Mouse (Mus musculus) midbrain, embryonic 11.5 days (tissue): ENCODE data around the gene Abcf2. TPM values are rescaled to one million over a fixed set of nuclear protein-coding genes. Genes with fewer than 3 reads are reported as not detected.

Experiments used
- ATAC-seq: fragments of 200-750 bp; cut with Nextera tagmentation; 2 replicates; pipeline ENCODE4 v1.8.0; 2017; ENCODE audit warnings: moderate TSS enrichment, moderate library complexity; ENCODE audit not compliant: low FRiP score
- DNase-seq: peaks from one replicate; pipeline ENCODE4 v3.0.0; 2015; ENCODE audit warnings: low spot score; ENCODE audit errors: missing footprints
- H3K27ac ChIP-seq: fragments of 300-500 bp; sonication (generic); 2 replicates; pipeline ENCODE4 v1.5.1; 2014; ENCODE audit warnings: low read depth, low read length
- H3K27me3 ChIP-seq: fragments of 300-500 bp; sonication (generic); 2 replicates; pipeline ENCODE4 v1.6.1; 2014; ENCODE audit warnings: mild to moderate bottlenecking, low read length, moderate library complexity, mixed read lengths; ENCODE audit not compliant: control insufficient read depth, insufficient read depth
- H3K36me3 ChIP-seq: fragments of 300-500 bp; sonication (generic); 2 replicates; pipeline ENCODE4 v1.6.1; 2014; ENCODE audit warnings: mild to moderate bottlenecking, low read length, moderate library complexity, mixed read lengths; ENCODE audit not compliant: control insufficient read depth, insufficient read depth
- H3K4me1 ChIP-seq: fragments of 300-500 bp; sonication (generic); 2 replicates; pipeline ENCODE4 v1.6.1; 2014; ENCODE audit warnings: low read length; ENCODE audit not compliant: control insufficient read depth, insufficient read depth
- H3K4me2 ChIP-seq: fragments of 300-500 bp; sonication (generic); 2 replicates; pipeline ENCODE4 v1.6.1; 2014; ENCODE audit warnings: mild to moderate bottlenecking, moderate library complexity
- H3K4me3 ChIP-seq: fragments of 300-500 bp; sonication (generic); 2 replicates; pipeline ENCODE4 v1.5.1; 2014; ENCODE audit warnings: low read depth, low read length
- H3K9ac ChIP-seq: fragments of 300-500 bp; sonication (generic); 2 replicates; pipeline ENCODE4 v1.6.1; 2014; ENCODE audit warnings: low read length
- H3K9me3 ChIP-seq: fragments of 300-500 bp; sonication (generic); 2 replicates; pipeline ENCODE4 v1.6.1; 2016; ENCODE audit warnings: low read length; ENCODE audit not compliant: control insufficient read depth
- WGBS: fragments of 180-500 bp; shearing (Covaris S2); extraction: QIAGEN DNeasy Blood & Tissue Kit; methylation state at CpG from one replicate; pipeline ENCODE4 v1.1.7; 2014; 5-methylcytosine and 5-hydroxymethylcytosine counted together
- polyA plus RNA-seq: library from polyadenylated mRNA; unstranded; fragments of >200 nt; fragmentation: Nextera tagmentation; extraction: Ambion mirVana; gene quantifications from 2 replicates; pipeline ENCODE4 v1.2.1, GENCODE M21; 2014

The Abcf2 gene
- polyA plus RNA-seq, result 143 and 147 TPM in 2 replicates

- ATAC-seq (peak; percentile 98), DNase-seq (peak; percentile 100)
- under 1% methylated on average over 48 of the region's 48 CpGs for WGBS
- no peaks in the 10 kb centered on the region for H3K9me3 ChIP-seq
- H3K27me3 ChIP-seq, result no peaks in the 10 kb centered on the region
- H3K4me2 ChIP-seq, result peak within 1 kb of the TSS; percentile 74
- peak within 1 kb of the TSS; percentile 67 for H3K27ac ChIP-seq
- H3K4me1 ChIP-seq, result peaks cover 10% of the 10 kb centered on the region
- H3K9ac ChIP-seq, result peak within 1 kb of the TSS; percentile 85
- peak within 1 kb of the TSS; percentile 84 for H3K4me3 ChIP-seq
- peaks cover 18% of the 10 kb centered on the region; the same call in 1 of the 2 replicates for H3K36me3 ChIP-seq
Observed at GRCm38 (mm10) chr5:24577183-24577929, at the start of gene Abcf2. TSS of gene Abcf2 (minus strand) at chr5:24577467.

GRCm38 (mm10) chr5:24624822-24625120 lies 47.5 kb upstream of the Abcf2 start:
- 35% methylated on average over 4 of the region's 4 CpGs for WGBS
- no peak overlapping the region for H3K27ac ChIP-seq
- H3K4me3 ChIP-seq, result no peak overlapping the region
- ATAC-seq (no peak), DNase-seq (peak; percentile 90)
- H3K4me1 ChIP-seq, result peaks cover 10% of the 10 kb centered on the region
- peaks cover 2% of the 10 kb centered on the region for H3K27me3 ChIP-seq
- H3K9me3 ChIP-seq, result no peaks in the 10 kb centered on the region
- H3K36me3 ChIP-seq, result no peaks in the 10 kb centered on the region
- H3K9ac ChIP-seq, result peak overlapping the region; percentile 50
- peak overlapping the region; percentile 62 for H3K4me2 ChIP-seq

- H3K4me2 ChIP-seq, result peak within 1 kb of the TSS; percentile 62
- H3K36me3 ChIP-seq, result no peaks in the 10 kb centered on the region
- peak within 1 kb of the TSS; percentile 50 for H3K9ac ChIP-seq
- H3K27ac ChIP-seq, result no peak within 1 kb of the TSS
- peak within 1 kb of the TSS; percentile 33 for H3K4me3 ChIP-seq
- peaks cover 2% of the 10 kb centered on the region for H3K27me3 ChIP-seq
- peak; percentile 94 for DNase-seq
- no peaks in the 10 kb centered on the region for H3K9me3 ChIP-seq
- 3% methylated on average over 35 of the region's 37 CpGs for WGBS
- H3K4me1 ChIP-seq, result peaks cover 10% of the 10 kb centered on the region
- peak; percentile 85 for ATAC-seq
Observed at GRCm38 (mm10) chr5:24623986-24624821, 46.9 kb upstream of the Abcf2 start, which contains the start of gene Smarcd3. TSS of gene Smarcd3 (minus strand) at chr5:24624411.

GRCm38 (mm10) chr5:24623041-24623985 lies 46.0 kb upstream of the Abcf2 start:
- peaks cover 2% of the 10 kb centered on the region for H3K27me3 ChIP-seq
- ATAC-seq, result no peak
- H3K4me3 ChIP-seq, result peak overlapping the region; percentile 33
- no peak overlapping the region for H3K27ac ChIP-seq
- H3K4me1 ChIP-seq, result peaks cover 10% of the 10 kb centered on the region
- H3K9me3 ChIP-seq, result no peaks in the 10 kb centered on the region
- no peaks in the 10 kb centered on the region for H3K36me3 ChIP-seq
- no peak overlapping the region for H3K9ac ChIP-seq
- 42% methylated on average over 8 of the region's 8 CpGs for WGBS
- peak; percentile 45 for DNase-seq
- peak overlapping the region; percentile 62 for H3K4me2 ChIP-seq

DNA sequence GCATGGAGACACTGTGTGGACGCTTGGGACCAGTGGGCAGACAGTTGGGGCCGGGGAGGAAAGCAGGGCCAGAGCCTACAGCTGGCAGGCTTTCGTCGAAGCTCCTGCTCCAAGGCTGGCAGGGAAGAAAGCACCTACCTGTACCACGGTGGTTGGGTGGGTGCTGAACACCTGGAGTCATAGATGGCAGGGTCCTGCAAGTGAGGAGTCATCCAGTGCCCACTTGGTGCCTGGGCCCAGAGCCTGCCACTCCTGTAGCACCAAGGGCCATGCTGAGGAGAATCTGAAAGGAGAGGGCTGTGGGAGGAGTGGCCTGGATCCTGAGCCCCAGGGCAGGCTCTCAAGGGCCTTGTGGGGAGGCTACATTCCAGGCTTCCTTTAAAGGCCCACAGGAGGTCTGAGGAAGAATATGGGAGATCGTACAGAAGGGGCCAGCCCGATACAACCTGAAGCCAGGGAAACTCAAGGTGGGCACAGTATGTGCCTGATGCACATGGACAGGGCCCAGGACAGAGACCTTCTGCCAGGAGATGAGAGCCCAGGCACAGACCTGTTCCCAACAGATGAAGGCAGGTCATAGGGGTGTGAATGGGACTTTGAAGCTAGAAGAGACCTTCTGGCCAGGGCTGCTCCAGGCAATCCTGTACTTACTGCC lies 45.2 kb upstream of the Abcf2 start:
- peak; percentile 47 for DNase-seq
- Histone ChIP-seq H3K9me3 (no peaks in the 10 kb centered on the region), H3K4me3 (no peak overlapping the region), H3K9ac (no peak overlapping the region), H3K27ac (no peak overlapping the region), H3K4me2 (no peak overlapping the region), H3K4me1 (peaks cover 10% of the 10 kb centered on the region), H3K36me3 (no peaks in the 10 kb centered on the region), H3K27me3 (peaks cover 2% of the 10 kb centered on the region)
- ATAC-seq, result no peak
- 71% methylated on average over 7 of the region's 7 CpGs for WGBS

GRCm38 (mm10) chr5:24620626-24621025 lies 43.4 kb upstream of the Abcf2 start:
- 62% methylated on average over 8 of the region's 8 CpGs for WGBS

GRCm38 (mm10) chr5:24620116-24620515 lies 42.8 kb upstream of the Abcf2 start:
- no peak overlapping the region for H3K9ac ChIP-seq
- ATAC-seq, result no peak
- peaks cover 10% of the 10 kb centered on the region for H3K4me1 ChIP-seq
- H3K36me3 ChIP-seq, result no peaks in the 10 kb centered on the region
- peaks cover 2% of the 10 kb centered on the region for H3K27me3 ChIP-seq
- no peak overlapping the region for H3K27ac ChIP-seq
- no peaks in the 10 kb centered on the region for H3K9me3 ChIP-seq
- peak; percentile 49 for DNase-seq
- no peak overlapping the region for H3K4me2 ChIP-seq
- H3K4me3 ChIP-seq, result no peak overlapping the region
- WGBS, result 84% methylated on average over 8 of the region's 8 CpGs

More at GRCm38 (mm10) chr5:24620626-24621025, 43.4 kb upstream of the Abcf2 start:
- Histone ChIP-seq H3K27ac (no peak overlapping the region), H3K4me3 (no peak overlapping the region), H3K9me3 (no peaks in the 10 kb centered on the region), H3K4me1 (peaks cover 10% of the 10 kb centered on the region), H3K36me3 (no peaks in the 10 kb centered on the region), H3K27me3 (peaks cover 2% of the 10 kb centered on the region), H3K4me2 (no peak overlapping the region), H3K9ac (no peak overlapping the region)
- no peak for DNase-seq
- ATAC-seq, result no peak

- H3K9me3 ChIP-seq, result no peaks in the 10 kb centered on the region
- H3K4me2 ChIP-seq, result no peak overlapping the region
- DNase-seq, result peak; percentile 45
- H3K9ac ChIP-seq, result no peak overlapping the region
- no peak overlapping the region for H3K27ac ChIP-seq
- 79% methylated on average over 3 of the region's 3 CpGs for WGBS
- ATAC-seq, result no peak
- no peak overlapping the region for H3K4me3 ChIP-seq
- H3K36me3 ChIP-seq, result no peaks in the 10 kb centered on the region
- peaks cover 2% of the 10 kb centered on the region for H3K27me3 ChIP-seq
- H3K4me1 ChIP-seq, result peaks cover 2% of the 10 kb centered on the region; the same call in 1 of the 2 replicates
Observed at GRCm38 (mm10) chr5:24618921-24619320, 41.7 kb upstream of the Abcf2 start.
